Mouse (Mus musculus): ENCODE measurements around the gene Defa17.
"Not testable (repeated sequence)": the region's sequence is repeated elsewhere in the genome, so short reads cannot be mapped to it uniquely, and the experiment has no call there.

Defa17 gene

DNA sequence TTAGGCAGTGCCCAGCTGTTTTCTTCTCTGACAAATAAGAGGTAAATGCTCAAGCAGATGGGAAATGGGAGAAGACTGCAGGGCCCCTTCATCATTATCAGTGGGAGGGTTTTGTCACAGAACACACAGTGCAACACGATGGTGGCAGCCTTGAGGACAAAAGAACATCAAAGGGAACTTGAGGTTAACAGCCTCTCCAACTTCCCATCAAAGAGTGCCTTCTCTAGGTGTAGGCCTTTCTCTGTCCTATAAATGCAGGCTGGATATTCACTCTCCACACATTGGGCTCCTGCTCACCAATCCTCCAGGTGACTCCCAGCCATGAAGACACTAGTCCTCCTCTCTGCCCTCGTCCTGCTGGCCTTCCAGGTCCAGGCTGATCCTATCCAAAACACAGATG, at the start of gene Defa17:
Gene Defa17 (plus strand): TSS at position 301 of the 400 bp plus-strand sequence.
- in situ Hi-C loops (cut with MboI, MseI), result not testable (repeated sequence)

DNA sequence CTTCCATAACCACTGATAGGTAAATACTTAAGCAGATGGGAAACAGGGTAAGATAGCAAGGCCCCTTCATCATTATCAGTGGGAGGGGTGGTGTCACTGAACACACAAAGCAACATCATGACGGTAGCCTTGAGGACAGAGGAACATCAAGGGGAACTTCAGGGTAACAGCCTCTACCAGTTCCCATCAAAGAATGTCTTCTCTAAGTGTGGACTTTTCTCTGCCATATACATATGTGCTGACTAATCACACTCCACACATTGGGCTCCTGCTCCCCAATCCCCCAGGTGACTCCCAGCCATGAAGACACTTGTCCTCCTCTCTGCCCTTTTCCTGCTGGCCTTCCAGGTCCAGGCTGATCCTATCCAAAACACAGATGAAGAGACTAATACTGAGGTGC, 37.7 kb upstream of the Defa17 start, which contains the start of gene Defa26:
Gene Defa26 (plus strand): TSS at position 301 of the 400 bp plus-strand sequence.
- in situ Hi-C loops (cut with MboI, MseI), result loop anchor here (10.0 kb wide), 1 partner anchor 373 kb away; the partner anchor contains the start of gene Gm15292

DNA sequence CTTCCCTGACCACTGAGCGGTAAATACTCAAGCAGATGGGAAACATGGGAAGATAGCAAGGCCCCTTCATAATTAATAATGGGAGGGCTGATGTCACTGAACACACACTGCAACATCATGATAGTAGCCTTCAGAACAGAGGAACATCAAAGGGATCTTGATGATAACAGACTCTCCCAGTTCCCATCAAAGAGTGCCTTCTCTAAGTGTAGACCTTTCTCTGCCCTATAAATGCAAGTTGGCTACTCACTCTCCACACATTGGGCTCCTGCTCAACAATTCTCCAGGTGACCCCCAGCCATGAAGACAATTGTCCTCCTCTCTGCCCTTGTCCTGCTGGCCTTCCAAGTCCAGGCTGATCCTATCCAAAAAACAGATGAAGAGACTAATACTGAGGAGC, 9.9 kb downstream of the Defa17 start, which contains the start of gene Defa34:
Gene Defa34 (plus strand): TSS at position 301 of the 400 bp plus-strand sequence.
- in situ Hi-C loops (cut with MboI, MseI), result loop anchor here (10.0 kb wide), 1 partner anchor 461 kb away; the partner anchor contains the start of gene Gm15293

DNA sequence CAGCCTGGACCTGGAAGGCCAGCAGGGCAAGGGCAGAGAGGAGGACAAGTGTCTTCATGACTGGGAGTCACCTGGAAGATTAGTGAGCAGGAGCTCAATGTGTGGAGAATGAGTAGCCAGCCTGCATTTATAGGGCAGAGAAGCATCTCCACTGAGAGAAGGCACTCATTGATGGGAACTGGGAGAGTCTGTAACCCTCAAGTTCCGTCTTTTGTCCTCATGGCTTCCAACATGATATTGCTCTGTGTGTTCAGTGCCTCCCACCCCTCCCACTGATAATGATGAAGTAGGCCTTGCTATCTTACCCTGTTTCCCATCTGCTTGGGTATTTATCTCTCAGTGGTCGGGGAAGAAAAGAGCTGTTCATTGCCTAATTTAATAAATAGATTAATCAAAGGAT, 48.0 kb downstream of the Defa17 start, which contains the start of gene AY761184:
Gene AY761184 (minus strand): TSS at position 101 of the 400 bp plus-strand sequence.
- in situ Hi-C loops (cut with MboI, MseI), result not testable (repeated sequence)

Data from T-helper 2 cell (primary cell).